Mouse (Mus musculus) cerebellum, adult 18-20 months (tissue): ENCODE results near the gene Naip6.
"Not testable (repeated sequence)": the region's sequence is repeated elsewhere in the genome, so short reads cannot be mapped to it uniquely, and the experiment has no call there.

ENCODE experiments used
- DNase-seq, 2 experiments: peaks; one replicate each; pipeline ENCODE4 v3.0.0; 2021

The Naip6 gene

GRCm38 (mm10) chr13:100317256-100317893 is at the start of gene Naip6:
TSS of gene Naip6 (minus strand) at chr13:100317674.
- DNase-seq = not testable (repeated sequence)

- DNase-seq = not testable (repeated sequence)
These were observed 34.8 kb upstream of the Naip6 start for GRCm38 (mm10) chr13:100352315-100352714.

- DNase-seq = not testable (repeated sequence)
These were observed 32.2 kb upstream of the Naip6 start for GRCm38 (mm10) chr13:100349510-100350173.

- DNase-seq = no peak
These were observed 24.3 kb upstream of the Naip6 start for GRCm38 (mm10) chr13:100341822-100342221.

GRCm38 (mm10) chr13:100331728-100332127 is 14.3 kb upstream of the Naip6 start:
- DNase-seq = not testable (repeated sequence)

- not testable (repeated sequence) for DNase-seq
These were observed 11.4 kb upstream of the Naip6 start for GRCm38 (mm10) chr13:100328899-100329298.

GRCm38 (mm10) chr13:100328029-100328428 is 10.6 kb upstream of the Naip6 start:
- not testable (repeated sequence) for DNase-seq

- not testable (repeated sequence) for DNase-seq
These were observed 4.9 kb upstream of the Naip6 start for GRCm38 (mm10) chr13:100322266-100322837.

GRCm38 (mm10) chr13:100284611-100285010 is 32.9 kb downstream of the Naip6 start:
- no peak for DNase-seq

GRCm38 (mm10) chr13:100271474-100272132 is 45.9 kb downstream of the Naip6 start:
- not testable (repeated sequence) for DNase-seq

GRCm38 (mm10) chr13:100256996-100257395 is 60.5 kb downstream of the Naip6 start:
- not testable (repeated sequence) for DNase-seq

GRCm38 (mm10) chr13:100255925-100256324 is 61.5 kb downstream of the Naip6 start:
- DNase-seq = not testable (repeated sequence)

GRCm38 (mm10) chr13:100251897-100252296 is 65.6 kb downstream of the Naip6 start:
- DNase-seq = not testable (repeated sequence)

GRCm38 (mm10) chr13:100246896-100247519 is 70.5 kb downstream of the Naip6 start:
- DNase-seq = not testable (repeated sequence)

- not testable (repeated sequence) for DNase-seq
These were observed 71.3 kb downstream of the Naip6 start, which contains the start of gene Naip5 for GRCm38 (mm10) chr13:100246223-100246622. TSS of gene Naip5 (minus strand) at chr13:100246323.

- no peak for DNase-seq
These were observed 73.8 kb downstream of the Naip6 start for GRCm38 (mm10) chr13:100243702-100244101.
